Mouse (Mus musculus): ENCODE measurements around the gene Enox1. TPM values are rescaled to one million over a fixed set of nuclear protein-coding genes. Genes with fewer than 3 reads are reported as not detected.

The Enox1 gene
- polyA plus RNA-seq, 1 experiment from 2014 or later = 7.7 TPM

DNA sequence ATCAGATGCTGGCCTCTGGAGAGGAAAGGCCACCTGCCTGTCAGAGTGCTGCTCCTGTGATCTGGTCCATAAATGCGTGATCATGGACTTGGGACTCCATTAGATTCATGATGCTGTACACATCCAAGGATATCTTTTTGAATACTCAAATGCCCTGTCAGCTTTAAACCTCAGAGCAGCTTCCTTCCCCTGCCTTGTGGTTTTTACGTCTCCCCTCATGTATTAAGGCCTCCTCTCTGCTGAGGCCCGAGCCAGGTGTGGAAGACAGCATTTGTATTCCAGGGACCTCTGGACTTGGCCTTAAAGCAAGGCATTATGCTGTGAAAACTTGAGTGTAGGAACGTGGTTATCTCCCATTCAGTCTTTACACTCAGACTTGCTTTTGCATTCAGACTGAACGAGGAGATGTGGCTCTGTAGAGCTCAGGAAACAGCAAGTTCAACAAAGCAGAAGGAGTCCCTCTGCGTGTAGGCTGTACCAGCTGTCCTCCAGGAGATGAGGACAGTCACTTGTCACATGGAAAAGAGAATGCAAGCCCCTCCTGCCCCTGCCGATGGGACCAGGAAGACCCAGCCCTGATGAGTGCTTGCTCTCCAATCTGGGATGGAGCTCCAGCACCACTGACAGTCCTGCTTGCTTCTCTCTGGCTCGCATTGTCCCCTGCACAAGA lies 252.8 kb downstream of the Enox1 start:
- Histone ChIP-seq H3K9ac (replicated peaks; ENCODE audit: low read length) (no peak overlapping the region), H3K4me2 (replicated peaks; ENCODE audit: low read depth, low read length) (no peak overlapping the region), H3K27ac (ENCODE audit: low read length) (no peak overlapping the region), H3K36me3 (ENCODE audit: insufficient read depth, low read length) (no peaks in the 10 kb centered on the region), H3K9me3 (ENCODE audit: low read length) (no peaks in the 10 kb centered on the region), H3K4me3 (ENCODE audit: low read length) (no peak overlapping the region), H3K4me1 (ENCODE audit: insufficient read depth, low read length) (no peaks in the 10 kb centered on the region), H3K27me3 (ENCODE audit: insufficient read depth, low read length) (no peaks in the 10 kb centered on the region)
- 90% methylated on average over 8 of the region's 8 CpGs for WGBS
- ATAC-seq (ENCODE audit: low FRiP score, low TSS enrichment) = no peak

DNA sequence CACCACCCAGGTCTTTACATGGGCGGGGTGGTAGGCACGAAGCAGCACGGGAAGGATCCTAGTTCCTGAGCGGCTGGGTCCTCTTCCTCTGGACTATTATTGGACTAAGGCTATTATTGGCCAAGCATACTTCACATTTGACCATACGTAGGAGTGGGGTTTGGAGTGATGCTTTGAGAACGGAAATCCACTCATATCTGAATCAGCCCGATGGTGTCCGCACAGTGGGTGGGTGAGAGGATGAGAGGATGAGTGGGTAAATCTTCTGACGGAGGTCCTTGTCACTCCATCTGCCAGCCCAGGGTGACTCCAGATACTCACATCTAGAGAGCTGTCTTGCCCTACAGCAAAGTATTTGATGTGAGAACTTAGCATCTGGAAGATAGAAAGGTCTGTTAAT lies 253.8 kb downstream of the Enox1 start:
- no peaks in the 10 kb centered on the region for H3K9me3 ChIP-seq (ENCODE audit: low read length)
- no peak for ATAC-seq (ENCODE audit: low FRiP score, low TSS enrichment)
- no peak overlapping the region for H3K9ac ChIP-seq (replicated peaks; ENCODE audit: low read length)
- no peaks in the 10 kb centered on the region for H3K36me3 ChIP-seq (ENCODE audit: insufficient read depth, low read length)
- H3K27ac ChIP-seq (ENCODE audit: low read length) = no peak overlapping the region
- H3K4me2 ChIP-seq (replicated peaks; ENCODE audit: low read depth, low read length) = no peak overlapping the region
- H3K4me1 ChIP-seq (ENCODE audit: insufficient read depth, low read length) = no peaks in the 10 kb centered on the region
- H3K27me3 ChIP-seq (ENCODE audit: insufficient read depth, low read length) = no peaks in the 10 kb centered on the region
- no peak overlapping the region for H3K4me3 ChIP-seq (ENCODE audit: low read length)
- 91% methylated on average over 9 of the region's 9 CpGs for WGBS

- 78% methylated on average over 5 of the region's 5 CpGs for WGBS
- H3K27ac ChIP-seq (ENCODE audit: low read length) = no peak overlapping the region
- H3K4me2 ChIP-seq (replicated peaks; ENCODE audit: low read depth, low read length) = no peak overlapping the region
- H3K9ac ChIP-seq (replicated peaks; ENCODE audit: low read length) = no peak overlapping the region
- no peaks in the 10 kb centered on the region for H3K9me3 ChIP-seq (ENCODE audit: low read length)
- no peaks in the 10 kb centered on the region for H3K36me3 ChIP-seq (ENCODE audit: insufficient read depth, low read length)
- H3K27me3 ChIP-seq (ENCODE audit: insufficient read depth, low read length) = no peaks in the 10 kb centered on the region
- no peak for ATAC-seq (ENCODE audit: low FRiP score, low TSS enrichment)
- no peak overlapping the region for H3K4me3 ChIP-seq (ENCODE audit: low read length)
- H3K4me1 ChIP-seq (ENCODE audit: insufficient read depth, low read length) = no peaks in the 10 kb centered on the region
Measured at GRCm38 (mm10) chr14:77413106-77413505, 256.5 kb downstream of the Enox1 start.

GRCm38 (mm10) chr14:77416358-77416757 lies 259.8 kb downstream of the Enox1 start:
- no peaks in the 10 kb centered on the region for H3K4me1 ChIP-seq (ENCODE audit: insufficient read depth, low read length)
- no peak overlapping the region for H3K9ac ChIP-seq (replicated peaks; ENCODE audit: low read length)
- H3K36me3 ChIP-seq (ENCODE audit: insufficient read depth, low read length) = no peaks in the 10 kb centered on the region
- no peak for ATAC-seq (ENCODE audit: low FRiP score, low TSS enrichment)
- H3K27me3 ChIP-seq (ENCODE audit: insufficient read depth, low read length) = no peaks in the 10 kb centered on the region
- WGBS = 70% methylated on average over 2 of the region's 2 CpGs
- no peaks in the 10 kb centered on the region for H3K9me3 ChIP-seq (ENCODE audit: low read length)
- H3K27ac ChIP-seq (ENCODE audit: low read length) = no peak overlapping the region
- no peak overlapping the region for H3K4me2 ChIP-seq (replicated peaks; ENCODE audit: low read depth, low read length)
- H3K4me3 ChIP-seq (ENCODE audit: low read length) = no peak overlapping the region

GRCm38 (mm10) chr14:77421031-77421430 lies 264.5 kb downstream of the Enox1 start:
- no peaks in the 10 kb centered on the region for H3K36me3 ChIP-seq (ENCODE audit: insufficient read depth, low read length)
- H3K4me2 ChIP-seq (replicated peaks; ENCODE audit: low read depth, low read length) = no peak overlapping the region
- H3K9me3 ChIP-seq (ENCODE audit: low read length) = no peaks in the 10 kb centered on the region
- ATAC-seq (ENCODE audit: low FRiP score, low TSS enrichment) = no peak
- no peaks in the 10 kb centered on the region for H3K4me1 ChIP-seq (ENCODE audit: insufficient read depth, low read length)
- no peak overlapping the region for H3K4me3 ChIP-seq (ENCODE audit: low read length)
- no peak overlapping the region for H3K9ac ChIP-seq (replicated peaks; ENCODE audit: low read length)
- WGBS = 74% methylated on average over 6 of the region's 6 CpGs
- H3K27ac ChIP-seq (ENCODE audit: low read length) = no peak overlapping the region
- H3K27me3 ChIP-seq (ENCODE audit: insufficient read depth, low read length) = no peaks in the 10 kb centered on the region

- Histone ChIP-seq H3K9me3 (ENCODE audit: low read length) (no peaks in the 10 kb centered on the region), H3K4me3 (ENCODE audit: low read length) (no peak overlapping the region), H3K27me3 (ENCODE audit: insufficient read depth, low read length) (no peaks in the 10 kb centered on the region), H3K36me3 (ENCODE audit: insufficient read depth, low read length) (no peaks in the 10 kb centered on the region), H3K27ac (ENCODE audit: low read length) (no peak overlapping the region), H3K9ac (replicated peaks; ENCODE audit: low read length) (no peak overlapping the region), H3K4me1 (ENCODE audit: insufficient read depth, low read length) (no peaks in the 10 kb centered on the region), H3K4me2 (replicated peaks; ENCODE audit: low read depth, low read length) (no peak overlapping the region)
- 73% methylated on average over 9 of the region's 9 CpGs for WGBS
- no peak for ATAC-seq (ENCODE audit: low FRiP score, low TSS enrichment)
Measured at GRCm38 (mm10) chr14:77423194-77423593, 266.6 kb downstream of the Enox1 start.

DNA sequence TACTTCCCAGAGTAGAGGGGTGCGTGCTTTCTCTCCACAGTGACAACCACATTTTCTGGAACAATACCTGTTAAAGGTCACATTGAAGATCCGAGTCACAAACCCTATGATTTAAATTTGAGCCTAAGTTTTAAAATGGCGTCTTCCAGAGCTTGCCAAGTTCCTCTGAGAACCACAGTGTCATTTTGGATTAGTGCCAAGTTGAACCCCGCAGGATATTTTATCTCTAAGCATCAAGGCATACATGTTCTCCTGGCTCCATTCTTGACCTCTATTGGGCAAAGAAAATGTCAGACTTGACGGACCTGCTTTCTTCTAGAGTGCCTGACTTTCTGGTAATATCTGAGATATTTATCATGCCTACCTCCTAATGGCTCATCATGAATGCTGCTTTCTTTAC lies 282.9 kb downstream of the Enox1 start:
- Histone ChIP-seq H3K27ac (ENCODE audit: low read length) (no peak overlapping the region), H3K9me3 (ENCODE audit: low read length) (no peaks in the 10 kb centered on the region), H3K4me3 (ENCODE audit: low read length) (no peak overlapping the region), H3K9ac (replicated peaks; ENCODE audit: low read length) (no peak overlapping the region), H3K4me1 (ENCODE audit: insufficient read depth, low read length) (no peaks in the 10 kb centered on the region), H3K4me2 (replicated peaks; ENCODE audit: low read depth, low read length) (no peak overlapping the region), H3K27me3 (ENCODE audit: insufficient read depth, low read length) (no peaks in the 10 kb centered on the region), H3K36me3 (ENCODE audit: insufficient read depth, low read length) (no peaks in the 10 kb centered on the region)
- 72% methylated on average over 5 of the region's 5 CpGs for WGBS
- ATAC-seq (ENCODE audit: low FRiP score, low TSS enrichment) = no peak

GRCm38 (mm10) chr14:77440805-77441204 lies 284.2 kb downstream of the Enox1 start:
- Histone ChIP-seq H3K9ac (replicated peaks; ENCODE audit: low read length) (no peak overlapping the region), H3K36me3 (ENCODE audit: insufficient read depth, low read length) (no peaks in the 10 kb centered on the region), H3K4me3 (ENCODE audit: low read length) (no peak overlapping the region), H3K4me2 (replicated peaks; ENCODE audit: low read depth, low read length) (no peak overlapping the region), H3K27ac (ENCODE audit: low read length) (no peak overlapping the region), H3K9me3 (ENCODE audit: low read length) (no peaks in the 10 kb centered on the region), H3K4me1 (ENCODE audit: insufficient read depth, low read length) (no peaks in the 10 kb centered on the region), H3K27me3 (ENCODE audit: insufficient read depth, low read length) (no peaks in the 10 kb centered on the region)
- ATAC-seq (ENCODE audit: low FRiP score, low TSS enrichment) = no peak
- WGBS = 85% methylated on average over 7 of the region's 7 CpGs

DNA sequence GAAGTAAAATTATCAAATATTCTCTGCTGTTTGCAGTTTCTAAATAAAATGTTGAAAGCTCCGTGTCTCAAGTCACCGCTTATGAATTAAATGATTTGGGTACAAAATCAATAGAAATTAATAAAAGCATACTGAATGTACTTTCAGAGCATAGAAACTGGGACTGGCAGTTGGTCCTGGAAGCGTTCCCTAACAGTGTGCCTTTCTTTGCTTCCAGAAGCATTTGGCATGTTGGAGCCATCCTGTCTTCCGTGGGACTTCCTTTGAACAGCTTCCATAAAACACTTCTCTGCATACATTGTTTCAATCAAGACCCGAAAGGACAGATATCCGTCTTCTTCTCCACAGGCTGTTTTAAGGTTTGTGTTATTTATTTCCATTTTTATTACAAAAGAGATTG lies 285.0 kb downstream of the Enox1 start:
- Histone ChIP-seq H3K4me3 (ENCODE audit: low read length) (no peak overlapping the region), H3K36me3 (ENCODE audit: insufficient read depth, low read length) (no peaks in the 10 kb centered on the region), H3K4me2 (replicated peaks; ENCODE audit: low read depth, low read length) (no peak overlapping the region), H3K4me1 (ENCODE audit: insufficient read depth, low read length) (no peaks in the 10 kb centered on the region), H3K27me3 (ENCODE audit: insufficient read depth, low read length) (no peaks in the 10 kb centered on the region), H3K27ac (ENCODE audit: low read length) (no peak overlapping the region), H3K9ac (replicated peaks; ENCODE audit: low read length) (no peak overlapping the region), H3K9me3 (ENCODE audit: low read length) (no peaks in the 10 kb centered on the region)
- no peak for ATAC-seq (ENCODE audit: low FRiP score, low TSS enrichment)
- WGBS = 89% methylated on average over 6 of the region's 6 CpGs

GRCm38 (mm10) chr14:77448001-77448400 lies 291.4 kb downstream of the Enox1 start:
- Histone ChIP-seq H3K4me3 (ENCODE audit: low read length) (no peak overlapping the region), H3K9me3 (ENCODE audit: low read length) (no peaks in the 10 kb centered on the region), H3K4me1 (ENCODE audit: insufficient read depth, low read length) (no peaks in the 10 kb centered on the region), H3K27me3 (ENCODE audit: insufficient read depth, low read length) (no peaks in the 10 kb centered on the region), H3K4me2 (replicated peaks; ENCODE audit: low read depth, low read length) (no peak overlapping the region), H3K36me3 (ENCODE audit: insufficient read depth, low read length) (no peaks in the 10 kb centered on the region), H3K9ac (replicated peaks; ENCODE audit: low read length) (no peak overlapping the region), H3K27ac (ENCODE audit: low read length) (no peak overlapping the region)
- 62% methylated on average over 4 of the region's 4 CpGs for WGBS
- no peak for ATAC-seq (ENCODE audit: low FRiP score, low TSS enrichment)

Measured in kidney, embryonic 16.5 days (tissue).